Mouse (Mus musculus): ENCODE measurements at regions not wholly inside any gene's neighbourhood (a gene's known extent, or its start where the extent isn't known, plus 50 kb on each side); places are given as distances from the start of the nearest gene placed in this dataset.

GRCm38 (mm10) chr3:58183279-58183678 lies 231.2 kb upstream of the Tsc22d2 start:
- Histone ChIP-seq H3K9me3 (replicated peaks) (no peaks in the 10 kb centered on the region), H3K27me3 (ENCODE audit: low read depth, poor library complexity, severe bottlenecking) (no peaks in the 10 kb centered on the region), H3K4me1 (0 out of 2 replicates have a peak, but pooled peaks cover 3% of the 10 kb centered on the region), H3K4me3 (no peak overlapping the region), H3K27ac (no peak overlapping the region), H3K36me3 (no peaks in the 10 kb centered on the region)
- DNase-seq (ENCODE audit: low spot score), result no peak
- 39% methylated on average over 3 of the region's 3 CpGs for WGBS

DNA sequence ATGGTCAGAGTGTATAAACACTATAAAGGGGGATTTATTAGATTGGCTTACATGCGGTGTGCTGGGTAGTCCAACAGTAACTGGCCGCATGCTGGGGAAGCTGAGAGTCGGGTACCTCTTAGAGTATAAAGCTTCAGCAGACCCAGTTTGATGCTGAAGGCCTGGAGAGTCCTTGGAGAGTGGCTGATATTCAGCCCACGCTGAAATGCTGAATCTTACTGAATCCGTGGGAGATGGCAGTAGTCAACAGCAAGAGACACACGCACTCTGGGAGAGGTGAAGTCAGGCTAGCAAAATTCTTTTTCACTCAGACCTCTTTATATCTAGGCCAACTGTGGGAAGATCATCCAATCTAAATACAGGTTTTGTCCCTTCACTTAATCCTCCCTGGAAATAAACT lies 214.1 kb upstream of the Tsc22d2 start:
- no peak overlapping the region for H3K27ac ChIP-seq
- H3K9me3 ChIP-seq (replicated peaks), result no peaks in the 10 kb centered on the region
- 91% methylated on average over 6 of the region's 6 CpGs for WGBS
- DNase-seq (ENCODE audit: low spot score), result no peak
- H3K4me3 ChIP-seq, result no peak overlapping the region
- H3K4me1 ChIP-seq, result no peaks in the 10 kb centered on the region
- H3K36me3 ChIP-seq, result no peaks in the 10 kb centered on the region
- H3K27me3 ChIP-seq (ENCODE audit: low read depth, poor library complexity, severe bottlenecking), result no peaks in the 10 kb centered on the region

GRCm38 (mm10) chr3:58202816-58203215 lies 211.7 kb upstream of the Tsc22d2 start:
- DNase-seq (ENCODE audit: low spot score), result no peak
- Histone ChIP-seq H3K27me3 (ENCODE audit: low read depth, poor library complexity, severe bottlenecking) (no peaks in the 10 kb centered on the region), H3K27ac (no peak overlapping the region), H3K4me3 (no peak overlapping the region), H3K36me3 (no peaks in the 10 kb centered on the region), H3K9me3 (replicated peaks) (no peaks in the 10 kb centered on the region), H3K4me1 (no peaks in the 10 kb centered on the region)
- WGBS, result 84% methylated on average over 5 of the region's 5 CpGs

GRCm38 (mm10) chr3:58203806-58204205 lies 210.7 kb upstream of the Tsc22d2 start:
- Histone ChIP-seq H3K27me3 (ENCODE audit: low read depth, poor library complexity, severe bottlenecking) (no peaks in the 10 kb centered on the region), H3K36me3 (no peaks in the 10 kb centered on the region), H3K4me3 (no peak overlapping the region), H3K4me1 (no peaks in the 10 kb centered on the region), H3K27ac (no peak overlapping the region), H3K9me3 (replicated peaks) (no peaks in the 10 kb centered on the region)
- WGBS, result 87% methylated on average over 2 of the region's 2 CpGs
- DNase-seq (ENCODE audit: low spot score), result no peak

DNA sequence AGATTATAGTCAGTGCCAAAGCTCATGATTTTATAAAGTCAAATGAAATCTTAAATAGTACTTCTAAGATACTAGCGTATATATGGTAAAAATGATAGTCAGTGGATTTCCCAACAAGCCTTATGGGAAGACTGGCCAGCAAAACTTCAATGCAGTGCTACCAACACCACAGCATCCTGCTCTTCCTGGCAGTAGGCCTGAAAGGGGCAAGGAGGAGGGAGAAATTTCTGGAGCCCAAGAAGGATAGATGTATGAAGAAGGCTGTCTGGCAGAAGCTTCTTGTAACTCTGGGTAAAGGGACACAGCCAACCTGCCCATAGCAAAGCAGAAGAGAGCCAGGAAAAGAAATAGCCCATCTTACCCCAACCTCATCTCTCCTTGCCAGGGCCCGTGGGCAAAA lies 209.0 kb upstream of the Tsc22d2 start:
- WGBS, result 88% methylated on average over 2 of the region's 2 CpGs
- DNase-seq (ENCODE audit: low spot score), result no peak
- no peak overlapping the region for H3K27ac ChIP-seq
- H3K27me3 ChIP-seq (ENCODE audit: low read depth, poor library complexity, severe bottlenecking), result no peaks in the 10 kb centered on the region
- no peak overlapping the region for H3K4me3 ChIP-seq
- H3K4me1 ChIP-seq, result no peaks in the 10 kb centered on the region
- no peaks in the 10 kb centered on the region for H3K36me3 ChIP-seq
- H3K9me3 ChIP-seq (replicated peaks), result no peaks in the 10 kb centered on the region

GRCm38 (mm10) chr3:58206776-58207398 lies 207.6 kb upstream of the Tsc22d2 start:
- Histone ChIP-seq H3K27me3 (ENCODE audit: low read depth, poor library complexity, severe bottlenecking) (no peaks in the 10 kb centered on the region), H3K27ac (no peak overlapping the region)
- 88% methylated on average over 5 of the region's 5 CpGs for WGBS

DNA sequence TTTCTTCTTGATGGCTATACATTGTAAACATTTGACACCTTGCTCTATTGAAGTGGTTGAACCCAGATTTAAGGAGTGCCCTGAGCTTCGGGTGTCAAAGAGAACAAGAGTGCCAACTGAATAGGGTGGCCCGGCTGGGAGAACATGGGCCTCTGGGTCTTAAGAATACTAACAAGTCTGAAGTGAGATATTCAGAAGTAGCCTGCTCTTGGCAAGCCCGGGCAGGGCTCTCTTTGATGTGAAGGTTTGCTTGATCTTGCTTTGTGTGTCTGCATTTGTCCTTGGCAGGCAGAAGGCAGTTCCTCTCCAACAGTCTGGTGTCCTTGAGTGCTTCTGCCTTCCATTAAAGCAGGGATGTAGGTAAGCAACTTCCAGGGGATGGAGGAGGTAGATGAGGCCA lies 203.5 kb upstream of the Tsc22d2 start:
- Histone ChIP-seq H3K4me1 (no peaks in the 10 kb centered on the region), H3K27me3 (ENCODE audit: low read depth, poor library complexity, severe bottlenecking) (no peaks in the 10 kb centered on the region), H3K36me3 (no peaks in the 10 kb centered on the region), H3K9me3 (replicated peaks) (no peaks in the 10 kb centered on the region), H3K4me3 (no peak overlapping the region), H3K27ac (no peak overlapping the region)
- no peak for DNase-seq (ENCODE audit: low spot score)
- WGBS, result 40% methylated on average over 3 of the region's 3 CpGs

More at GRCm38 (mm10) chr3:58206776-58207398, 207.6 kb upstream of the Tsc22d2 start:
- H3K4me1 ChIP-seq, result no peaks in the 10 kb centered on the region
- H3K9me3 ChIP-seq (replicated peaks), result no peaks in the 10 kb centered on the region
- no peaks in the 10 kb centered on the region for H3K36me3 ChIP-seq
- H3K4me3 ChIP-seq, result no peak overlapping the region
- DNase-seq (ENCODE audit: low spot score), result no peak

- no peak overlapping the region for H3K27ac ChIP-seq
- 88% methylated on average over 2 of the region's 2 CpGs for WGBS
These were observed 189.8 kb upstream of the Tsc22d2 start for GRCm38 (mm10) chr3:58224696-58225095.

GRCm38 (mm10) chr3:58226447-58227321 lies 187.8 kb upstream of the Tsc22d2 start:
- H3K36me3 ChIP-seq, result no peaks in the 10 kb centered on the region
- H3K4me1 ChIP-seq, result no peaks in the 10 kb centered on the region
- H3K4me3 ChIP-seq, result no peak overlapping the region
- no peaks in the 10 kb centered on the region for H3K9me3 ChIP-seq (replicated peaks)
- no peak for DNase-seq (ENCODE audit: low spot score)
- no peaks in the 10 kb centered on the region for H3K27me3 ChIP-seq (ENCODE audit: low read depth, poor library complexity, severe bottlenecking)
- H3K27ac ChIP-seq, result no peak overlapping the region
- 88% methylated on average over 7 of the region's 7 CpGs for WGBS

More at GRCm38 (mm10) chr3:58224696-58225095, 189.8 kb upstream of the Tsc22d2 start:
- Histone ChIP-seq H3K27me3 (ENCODE audit: low read depth, poor library complexity, severe bottlenecking) (no peaks in the 10 kb centered on the region), H3K4me3 (no peak overlapping the region), H3K9me3 (replicated peaks) (no peaks in the 10 kb centered on the region), H3K4me1 (no peaks in the 10 kb centered on the region), H3K36me3 (no peaks in the 10 kb centered on the region)
- DNase-seq (ENCODE audit: low spot score), result no peak

DNA sequence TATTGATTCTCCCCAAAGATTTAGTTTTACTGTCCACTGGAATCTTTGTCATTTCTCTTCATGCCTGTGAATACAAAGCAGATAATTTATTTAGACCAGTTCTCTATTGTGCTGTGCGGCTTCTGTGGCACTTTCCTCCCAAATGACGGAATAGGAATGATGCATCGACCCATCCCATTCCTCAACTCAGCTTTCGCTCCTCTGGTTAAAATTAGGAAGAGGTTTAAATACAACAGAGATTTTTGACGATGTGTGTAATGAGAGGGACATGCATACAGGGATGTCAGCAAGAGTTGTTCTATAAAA lies 187.2 kb upstream of the Tsc22d2 start:
- 86% methylated on average over 5 of the region's 5 CpGs for WGBS
- no peak for DNase-seq (ENCODE audit: low spot score)
- no peaks in the 10 kb centered on the region for H3K9me3 ChIP-seq (replicated peaks)
- H3K36me3 ChIP-seq, result no peaks in the 10 kb centered on the region
- no peak overlapping the region for H3K4me3 ChIP-seq
- no peaks in the 10 kb centered on the region for H3K4me1 ChIP-seq
- no peaks in the 10 kb centered on the region for H3K27me3 ChIP-seq (ENCODE audit: low read depth, poor library complexity, severe bottlenecking)
- no peak overlapping the region for H3K27ac ChIP-seq

GRCm38 (mm10) chr3:58228189-58228588 lies 186.3 kb upstream of the Tsc22d2 start:
- H3K9me3 ChIP-seq (replicated peaks), result no peaks in the 10 kb centered on the region
- no peaks in the 10 kb centered on the region for H3K27me3 ChIP-seq (ENCODE audit: low read depth, poor library complexity, severe bottlenecking)
- no peak overlapping the region for H3K27ac ChIP-seq
- peaks cover 3% of the 10 kb centered on the region; the same call in 1 of the 2 replicates for H3K4me1 ChIP-seq
- no peak for DNase-seq (ENCODE audit: low spot score)
- WGBS, result 80% methylated on average over 3 of the region's 3 CpGs
- no peaks in the 10 kb centered on the region for H3K36me3 ChIP-seq
- no peak overlapping the region for H3K4me3 ChIP-seq

DNA sequence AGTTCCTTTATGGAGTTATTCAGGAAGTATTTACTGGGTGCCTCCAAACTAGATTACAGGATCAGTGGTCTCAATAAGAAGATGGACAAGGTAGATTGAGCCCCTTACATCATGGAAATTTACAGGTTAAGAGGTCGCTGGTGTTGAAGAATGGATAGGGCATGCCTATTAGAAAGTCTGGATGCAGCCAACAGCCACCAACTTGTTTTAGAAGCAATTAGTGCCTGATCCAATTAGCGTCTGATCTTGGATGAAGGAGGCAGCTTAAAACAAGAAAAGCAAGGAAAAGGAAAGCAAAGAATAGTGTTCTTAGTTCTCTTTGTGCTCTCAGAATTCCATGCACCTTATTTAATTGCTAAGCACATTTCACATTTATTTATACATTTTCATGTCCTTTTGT lies 182.8 kb upstream of the Tsc22d2 start:
- Histone ChIP-seq H3K36me3 (no peaks in the 10 kb centered on the region), H3K9me3 (replicated peaks) (no peaks in the 10 kb centered on the region), H3K27me3 (ENCODE audit: low read depth, poor library complexity, severe bottlenecking) (no peaks in the 10 kb centered on the region), H3K4me3 (no peak overlapping the region), H3K4me1 (peaks cover 6% of the 10 kb centered on the region; the same call in 1 of the 2 replicates), H3K27ac (no peak overlapping the region)
- 75% methylated on average over 2 of the region's 2 CpGs for WGBS
- no peak for DNase-seq (ENCODE audit: low spot score)

DNA sequence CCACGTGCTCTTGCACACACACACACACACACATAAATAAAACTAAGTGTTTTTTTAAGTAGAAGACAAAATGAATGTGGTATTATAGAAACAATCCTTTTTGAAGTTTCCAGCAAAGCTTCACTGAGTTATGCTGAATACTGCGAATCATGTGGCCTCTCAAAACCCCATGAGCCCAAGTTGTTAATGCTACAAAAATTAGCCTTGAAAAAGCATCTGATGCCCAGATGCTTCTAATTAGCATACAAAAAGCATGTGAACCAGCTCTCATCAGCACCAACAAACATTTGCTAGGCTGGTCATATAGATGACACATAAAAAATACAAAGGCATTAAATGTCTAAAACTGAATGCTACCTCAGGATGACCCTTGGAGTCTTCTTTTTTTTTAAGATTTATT lies 181.2 kb upstream of the Tsc22d2 start:
- DNase-seq (ENCODE audit: low spot score), result no peak
- no peak overlapping the region for H3K4me3 ChIP-seq
- 70% methylated on average over 2 of the region's 2 CpGs for WGBS
- H3K4me1 ChIP-seq, result peaks cover 8% of the 10 kb centered on the region; the same call in 1 of the 2 replicates
- no peaks in the 10 kb centered on the region for H3K9me3 ChIP-seq (replicated peaks)
- no peak overlapping the region for H3K27ac ChIP-seq
- no peaks in the 10 kb centered on the region for H3K27me3 ChIP-seq (ENCODE audit: low read depth, poor library complexity, severe bottlenecking)
- no peaks in the 10 kb centered on the region for H3K36me3 ChIP-seq
